Mouse (Mus musculus) adrenal gland, postnatal 4 days (tissue): ENCODE measurements around the gene Wapl. TPM values are rescaled to one million over a fixed set of nuclear protein-coding genes. Genes with fewer than 3 reads are reported as not detected.

Source experiments
- DNase-seq, 2 experiments: peaks; one replicate each; pipeline ENCODE4 v3.0.0; 2021 to 2022; ENCODE audit warnings: low spot score in 2 of 2, mixed read lengths in 2 of 2
- total RNA-seq, 2 experiments: library from RNA; stranded (reverse); gene quantifications; 2 replicates each; pipeline ENCODE4 v1.2.3; 2021

Gene Wapl
- total RNA-seq, 2 experiments from 2014 or later: 90.8 to 95.2 TPM

DNA sequence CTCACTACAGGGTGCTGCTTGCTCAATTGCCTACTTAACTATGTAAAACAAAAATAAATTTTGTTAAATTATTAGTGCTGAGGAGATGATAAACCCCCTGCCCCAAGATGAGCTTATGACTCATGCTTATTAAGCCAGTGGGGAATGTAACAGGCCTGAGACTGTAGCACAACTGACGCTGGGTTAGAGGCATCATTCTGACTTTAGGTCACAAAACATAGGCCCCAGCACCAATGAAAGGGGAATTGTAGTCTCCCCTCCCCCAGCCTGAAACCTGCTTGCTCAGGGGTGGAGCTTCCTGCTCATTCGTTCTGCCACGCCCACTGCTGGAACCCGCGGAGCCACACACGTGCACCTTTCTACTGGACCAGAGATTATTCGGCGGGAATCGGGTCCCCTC, 97.9 kb downstream of the Wapl start:
- no peak for DNase-seq

DNA sequence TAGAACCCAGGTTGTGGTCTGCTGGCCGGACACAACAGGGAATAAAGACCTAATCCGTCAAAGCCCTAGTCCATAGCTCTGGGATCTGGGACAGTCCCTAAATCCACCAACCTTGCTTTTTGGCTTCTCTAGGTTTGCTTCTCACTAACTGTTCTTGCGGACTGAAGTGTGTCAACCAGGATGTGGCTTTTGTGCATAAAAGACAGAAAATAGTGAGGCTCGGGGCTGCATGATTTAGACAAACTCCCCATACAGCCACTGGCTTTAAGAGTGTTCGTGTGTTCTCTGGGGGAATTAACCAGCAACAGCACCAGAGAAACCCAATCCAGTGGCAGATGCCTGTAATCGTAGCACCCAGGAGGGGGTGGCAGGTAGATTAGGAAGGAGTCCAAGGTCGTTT, 98.4 kb downstream of the Wapl start:
- no peak for DNase-seq

- DNase-seq: no peak
Observed at GRCm38 (mm10) chr14:34773681-34774080, 100.0 kb downstream of the Wapl start.

DNA sequence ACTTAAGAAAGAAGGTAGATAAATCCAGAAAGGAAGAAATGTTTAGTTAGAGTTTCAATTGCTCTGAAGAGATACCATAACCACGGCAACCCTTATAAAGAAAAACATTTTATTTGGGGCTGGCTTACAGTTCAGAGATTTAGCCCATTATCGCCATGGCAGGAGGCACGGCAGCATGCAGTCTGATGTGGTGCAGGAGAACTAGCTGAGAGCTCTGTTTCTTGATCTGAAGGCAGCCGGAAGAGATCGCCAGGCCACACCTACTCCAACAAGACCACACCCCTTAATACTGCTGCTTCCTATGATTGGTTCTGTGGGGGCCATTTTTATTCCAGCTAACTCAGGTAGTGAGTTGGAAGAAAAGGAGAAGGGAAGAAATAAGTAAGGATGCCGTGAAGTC, 100.5 kb downstream of the Wapl start:
- DNase-seq: no peak

GRCm38 (mm10) chr14:34776719-34777385, 103.1 kb downstream of the Wapl start:
- no peak for DNase-seq

GRCm38 (mm10) chr14:34777810-34778209, 104.1 kb downstream of the Wapl start:
- no peak for DNase-seq

GRCm38 (mm10) chr14:34778760-34779159, 105.0 kb downstream of the Wapl start:
- no peak for DNase-seq

DNA sequence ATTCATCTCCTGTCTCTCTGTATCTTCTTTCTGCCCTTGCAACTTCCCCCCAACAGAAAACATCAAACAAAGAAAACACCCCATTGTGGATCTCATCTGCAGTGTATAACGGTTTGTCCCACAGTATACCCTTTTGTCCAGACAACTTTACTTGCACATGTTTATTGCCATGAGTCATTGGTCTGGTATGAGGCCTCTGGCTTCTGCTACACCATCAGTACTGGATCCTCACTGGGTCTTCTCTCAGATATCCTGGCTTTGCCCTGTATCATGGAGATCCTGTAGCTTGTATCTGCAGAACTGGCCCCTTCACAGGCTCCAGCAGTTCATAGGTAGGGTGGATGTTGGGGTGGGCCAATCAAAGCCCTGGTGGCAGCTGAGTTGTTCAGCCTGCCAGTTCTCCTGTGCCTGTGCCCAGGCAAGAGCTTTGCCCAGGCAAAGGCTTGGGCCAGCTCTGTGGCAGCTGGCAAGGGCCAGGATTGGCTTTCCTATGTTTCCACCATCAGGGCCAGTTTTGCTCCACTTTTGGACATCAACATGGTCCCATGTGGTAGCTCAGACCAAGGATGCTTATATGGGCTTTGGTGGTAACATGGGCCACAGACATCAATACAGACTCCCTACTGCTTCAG, 119.8 kb downstream of the Wapl start:
- DNase-seq: no peak

Other genes with a start within 250 kb of the Wapl start
- gene Bmpr1a, start 170.6 kb upstream of the Wapl start, total RNA-seq: 10 to 100 TPM; 79.7 to 81.9 TPM
- not detected for gene 9230112D13Rik, start 151.1 kb upstream of the Wapl start, total RNA-seq
- gene Ldb3, start 85.2 kb upstream of the Wapl start, total RNA-seq: 10 to 100 TPM; 14.3 to 37.2 TPM
- gene Opn4, start 73.8 kb upstream of the Wapl start, total RNA-seq: not detected
- 1 to 10 TPM in 1 of 2 experiments, under 1 TPM in 1; 0.65 to 2.1 TPM for gene Grid1, start 146.2 kb downstream of the Wapl start, total RNA-seq